Mouse (Mus musculus) right cerebral cortex, adult 2 months (tissue): ENCODE measurements around the gene Gm47985.
"Not testable (repeated sequence)": the region's sequence is repeated elsewhere in the genome, so short reads cannot be mapped to it uniquely, and the experiment has no call there.

Experiments used
- DNase-seq, 2 experiments: peaks; one replicate each; pipeline ENCODE4 v3.0.0; 2021 to 2022; ENCODE audit warnings: low spot score in 2 of 2

The Gm47985 gene

GRCm38 (mm10) chr1:151182266-151182665, at the start of gene Gm47985:
Gene Gm47985 (plus strand): TSS chr1:151182537.
- DNase-seq: not testable (repeated sequence)

GRCm38 (mm10) chr1:151132686-151133085, 49.7 kb upstream of the Gm47985 start:
- DNase-seq: no peak

DNA sequence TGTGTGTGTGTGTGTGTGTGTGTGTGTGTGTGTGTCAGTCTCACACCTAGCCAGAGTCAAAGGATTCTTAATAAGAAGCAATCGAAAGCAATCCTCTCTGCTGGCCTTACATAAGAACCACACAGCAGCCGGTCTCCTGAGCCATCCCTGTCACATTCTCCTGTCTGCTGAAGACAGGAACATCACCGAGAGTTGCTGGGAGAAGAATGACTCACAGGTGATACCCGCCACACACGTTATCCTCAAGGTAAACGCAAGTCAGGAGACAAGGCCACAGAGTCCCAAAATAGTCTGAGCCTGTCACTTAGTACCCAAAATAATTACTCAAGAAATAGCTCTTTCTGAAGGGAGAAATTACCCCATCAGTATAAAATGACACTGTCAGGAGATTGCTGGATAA, 43.9 kb upstream of the Gm47985 start:
- peak; percentile 36 to 39 for DNase-seq

- no peak for DNase-seq
These were observed 41.4 kb upstream of the Gm47985 start for GRCm38 (mm10) chr1:151140956-151141355.

- DNase-seq: no peak
These were observed 37.7 kb upstream of the Gm47985 start for GRCm38 (mm10) chr1:151144471-151145146.

- DNase-seq: no peak
These were observed 34.5 kb upstream of the Gm47985 start for GRCm38 (mm10) chr1:151147801-151148200.

GRCm38 (mm10) chr1:151150211-151150610, 32.1 kb upstream of the Gm47985 start:
- DNase-seq: no peak

GRCm38 (mm10) chr1:151151089-151151488, 31.2 kb upstream of the Gm47985 start:
- no peak for DNase-seq

- no peak for DNase-seq
These were observed 29.2 kb upstream of the Gm47985 start for GRCm38 (mm10) chr1:151153056-151153652.

GRCm38 (mm10) chr1:151154131-151154530, 28.2 kb upstream of the Gm47985 start:
- not testable (repeated sequence) for DNase-seq

DNA sequence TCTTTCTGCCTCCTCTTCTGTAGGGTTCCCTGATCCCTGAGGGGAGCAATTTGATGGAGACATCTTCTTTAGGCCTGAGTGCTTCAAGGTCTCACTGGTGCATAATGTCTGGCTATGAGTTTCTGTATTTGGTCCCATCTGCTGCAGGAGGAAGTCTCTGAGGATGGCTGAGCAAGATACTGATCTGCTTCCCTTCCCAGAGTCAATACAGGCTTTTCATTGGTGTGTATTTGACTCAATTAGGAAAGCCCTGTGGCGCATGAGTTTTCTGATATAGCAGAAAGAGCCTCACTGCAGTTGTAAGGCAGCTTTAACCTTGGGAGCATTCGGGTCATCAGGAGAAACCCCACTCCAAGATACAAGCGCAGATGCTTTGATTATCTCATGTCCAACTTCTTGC, 26.2 kb upstream of the Gm47985 start:
- DNase-seq: no peak

DNA sequence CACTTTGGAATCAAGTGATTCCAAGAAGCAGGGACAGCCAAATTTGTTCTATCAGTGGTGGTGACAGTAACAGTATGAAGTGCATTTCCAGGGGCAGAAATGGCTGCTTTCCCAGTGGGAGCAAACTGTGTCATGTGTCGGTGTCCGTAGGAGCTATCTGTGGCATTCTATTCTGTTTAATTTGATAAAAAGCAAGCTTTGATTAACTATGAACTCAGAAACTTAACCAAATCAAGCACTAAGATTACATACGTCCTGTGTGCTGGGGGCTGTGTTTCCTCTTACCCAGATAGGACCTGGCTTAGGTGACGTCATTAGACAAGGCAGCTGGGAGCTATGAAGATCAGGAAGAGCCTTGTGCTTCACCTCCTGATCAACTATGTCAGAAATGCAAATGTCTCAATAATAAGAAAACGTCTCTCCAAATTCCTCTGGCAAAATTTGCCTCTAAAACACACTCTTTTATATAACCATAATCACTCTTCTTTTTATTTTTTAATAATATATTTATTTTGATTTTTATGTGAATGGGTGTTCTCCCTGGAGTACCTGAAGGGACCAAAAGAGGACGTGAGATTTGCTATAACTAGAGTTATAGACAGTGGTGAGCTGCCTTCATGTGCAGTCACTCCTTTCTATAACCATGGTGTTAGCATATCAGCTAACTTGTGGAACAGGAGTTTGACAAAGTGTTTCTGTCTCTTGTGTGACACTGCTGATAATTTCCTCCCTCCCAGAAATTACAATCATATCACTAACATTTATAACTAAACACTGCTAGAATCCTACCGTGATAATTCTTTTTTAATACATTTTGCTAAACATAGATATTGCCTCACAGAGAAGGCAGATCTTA, 25.3 kb upstream of the Gm47985 start:
- DNase-seq: no peak

DNA sequence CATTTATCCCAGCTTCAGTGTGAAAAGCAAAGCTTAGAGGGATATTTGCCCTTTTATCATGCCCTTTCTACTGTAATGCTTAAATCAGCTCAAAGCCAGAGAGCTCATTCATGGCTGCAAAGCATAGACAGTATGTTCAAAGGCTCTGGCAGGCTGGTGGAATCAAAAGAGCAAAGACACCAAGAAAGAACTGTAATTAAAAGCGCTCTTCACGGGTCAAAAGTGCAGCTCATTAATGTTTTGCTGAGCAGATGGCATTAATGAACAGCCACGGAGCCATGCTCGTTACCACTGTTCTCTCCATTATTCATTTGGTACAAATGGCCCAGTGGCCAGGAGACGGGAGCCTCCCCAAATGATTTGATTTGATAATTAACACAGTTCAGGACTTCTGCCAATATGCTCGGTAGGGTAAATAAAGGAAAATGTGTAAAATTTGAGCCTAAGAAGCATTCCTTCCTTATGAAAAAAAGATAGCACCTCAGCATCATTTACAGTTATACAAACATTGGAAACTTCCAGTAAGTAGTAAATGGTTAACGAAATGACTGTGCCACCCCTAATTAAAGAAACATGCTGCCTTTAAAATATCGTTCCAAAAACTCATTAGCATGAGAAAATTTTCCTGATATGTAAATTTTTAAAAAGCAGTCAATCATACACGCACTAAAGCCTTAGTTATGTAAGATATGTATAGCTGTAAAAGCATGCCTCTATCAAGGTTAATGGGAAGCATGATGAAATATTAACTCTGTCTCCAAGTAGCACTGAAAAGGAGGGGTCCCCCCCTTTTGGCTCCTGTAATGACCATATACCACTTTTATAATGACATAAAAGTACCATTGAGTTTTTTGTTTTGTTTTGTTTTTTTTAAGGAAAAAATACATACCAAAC, 24.1 kb upstream of the Gm47985 start:
- no peak for DNase-seq

GRCm38 (mm10) chr1:151158857-151159510, 23.4 kb upstream of the Gm47985 start:
- no peak for DNase-seq

DNA sequence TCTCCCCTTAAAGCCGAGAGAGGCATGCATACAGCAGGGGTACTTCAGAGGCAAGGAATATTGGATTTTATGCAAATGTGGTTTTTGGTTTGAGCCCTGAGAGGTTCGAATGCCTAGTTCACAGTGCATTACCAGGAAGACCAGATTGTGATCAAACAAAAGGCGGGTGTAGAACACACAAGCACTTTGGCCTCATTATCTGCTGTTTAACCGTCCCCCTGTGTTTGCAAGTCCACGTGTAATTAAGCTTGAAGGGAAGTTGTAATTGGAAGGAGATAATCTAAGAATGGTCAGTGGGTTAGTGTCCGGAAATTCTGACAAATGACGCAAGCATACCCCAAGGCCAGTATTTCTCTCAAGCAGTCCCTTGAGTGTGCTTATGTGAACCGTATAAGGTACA, 16.3 kb upstream of the Gm47985 start:
- no peak for DNase-seq

DNA sequence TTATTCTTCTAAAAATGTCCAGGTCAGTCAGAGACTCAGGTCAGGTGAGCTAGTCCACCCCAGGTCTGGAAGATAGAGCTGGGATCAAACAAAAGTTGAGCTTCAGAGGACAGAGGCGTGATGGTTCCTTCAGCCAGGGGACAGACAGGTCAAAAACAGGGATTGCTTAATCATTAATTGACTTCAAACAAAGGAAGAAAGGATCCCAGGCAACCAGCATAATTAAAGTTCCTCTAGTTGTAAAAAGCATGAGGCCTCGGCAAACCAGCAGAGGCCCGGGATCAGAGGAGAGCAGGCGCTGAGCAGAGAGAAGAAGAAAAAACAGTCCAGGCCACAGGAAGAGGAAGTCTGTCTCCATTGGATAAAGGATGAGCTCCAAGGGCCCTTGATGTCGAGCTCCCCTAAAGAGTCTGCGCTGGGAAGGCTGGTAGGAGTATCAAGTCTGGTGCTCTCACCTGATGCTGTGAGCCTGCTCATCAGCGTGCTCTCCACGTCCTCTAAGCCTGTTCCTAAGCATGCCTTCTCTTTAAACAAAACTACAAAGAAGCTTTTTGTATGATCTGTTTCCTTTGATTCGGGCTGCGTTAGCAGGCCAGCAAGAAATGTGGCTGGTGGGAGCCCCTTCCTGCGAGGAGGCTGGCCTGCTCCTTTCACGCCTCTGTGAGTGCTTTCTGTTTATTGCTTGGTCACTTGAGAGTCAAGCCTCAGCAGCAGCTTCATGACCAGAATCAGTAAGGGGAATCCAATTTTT, 14.9 kb upstream of the Gm47985 start:
- DNase-seq: no peak

- DNase-seq: no peak
These were observed 13.7 kb upstream of the Gm47985 start for GRCm38 (mm10) chr1:151168637-151169036.

DNA sequence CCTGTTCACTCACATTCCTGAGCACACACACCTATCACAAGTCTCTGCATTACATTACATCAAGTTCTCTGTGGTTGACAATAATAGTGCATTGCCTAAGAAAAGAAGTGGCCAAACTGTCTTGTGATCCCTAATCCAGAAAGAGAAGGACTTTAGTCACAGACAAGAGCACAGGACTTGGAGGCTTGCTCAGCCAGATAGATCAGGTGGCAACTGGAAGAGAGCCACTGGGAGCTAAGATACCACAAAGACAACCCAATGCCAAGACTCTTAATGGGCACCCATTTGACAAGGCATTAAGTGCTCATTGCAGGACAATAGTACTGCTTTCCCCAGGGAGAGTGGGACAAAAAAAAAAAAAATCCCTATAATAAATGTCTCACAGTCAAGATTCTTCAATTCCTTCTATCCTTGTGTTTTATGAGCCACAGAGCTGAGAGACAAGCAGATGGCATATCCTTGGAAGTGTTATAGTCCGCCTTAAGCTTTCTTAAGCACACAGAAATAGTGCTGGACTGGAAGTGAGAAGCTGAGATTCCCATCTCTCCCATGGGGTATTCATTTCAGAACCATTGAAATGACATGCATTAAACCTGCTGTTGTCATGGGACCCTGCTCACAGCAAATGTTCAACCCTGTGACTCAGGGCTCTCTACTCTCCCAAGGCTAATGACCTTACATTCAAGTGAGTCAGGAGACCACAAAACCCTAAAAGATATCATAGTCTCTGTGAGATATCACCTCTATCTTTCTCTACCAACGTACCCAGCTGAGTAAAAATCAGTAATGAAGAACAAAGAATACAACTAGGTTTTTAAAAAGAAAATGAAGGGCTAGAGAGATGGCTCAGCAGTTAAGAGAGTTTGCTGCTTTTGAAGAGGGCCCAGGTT, 10.5 kb upstream of the Gm47985 start:
- no peak for DNase-seq
